Mouse (Mus musculus): Measurements from ENCODE around the gene 5730522E02Rik.
"Not testable (repeated sequence)": the region's sequence is repeated elsewhere in the genome, so short reads cannot be mapped to it uniquely, and the experiment has no call there.

Gene 5730522E02Rik

GRCm38 (mm10) chr11:26210582-26211180, at the start of gene 5730522E02Rik:
Gene 5730522E02Rik (minus strand): TSS chr11:26210763.
- no peak for DNase-seq (ENCODE audit: low spot score)

GRCm38 (mm10) chr11:26236540-26236939, 26.0 kb upstream of the 5730522E02Rik start:
- no peak for DNase-seq (ENCODE audit: low spot score)

GRCm38 (mm10) chr11:26229895-26230294, 19.3 kb upstream of the 5730522E02Rik start:
- no peak for DNase-seq (ENCODE audit: low spot score)

- not testable (repeated sequence) for DNase-seq (ENCODE audit: low spot score)
Measured at GRCm38 (mm10) chr11:26213643-26214042, 3.1 kb upstream of the 5730522E02Rik start.

- peak; percentile 41 for DNase-seq (ENCODE audit: low spot score)
Measured at GRCm38 (mm10) chr11:26209811-26210581, 567 bp downstream of the 5730522E02Rik start.

- no peak for DNase-seq (ENCODE audit: low spot score)
Measured at GRCm38 (mm10) chr11:26203466-26203865, 7.1 kb downstream of the 5730522E02Rik start.

GRCm38 (mm10) chr11:26202842-26203241, 7.7 kb downstream of the 5730522E02Rik start:
- no peak for DNase-seq (ENCODE audit: low spot score)

- DNase-seq (ENCODE audit: low spot score): no peak
Measured at GRCm38 (mm10) chr11:26201778-26202097, 8.8 kb downstream of the 5730522E02Rik start.

GRCm38 (mm10) chr11:26200970-26201777, 9.4 kb downstream of the 5730522E02Rik start:
- peak; percentile 54 for DNase-seq (ENCODE audit: low spot score)

- no peak for DNase-seq (ENCODE audit: low spot score)
Measured at GRCm38 (mm10) chr11:26195468-26195867, 15.1 kb downstream of the 5730522E02Rik start.

GRCm38 (mm10) chr11:26187231-26187967, 23.2 kb downstream of the 5730522E02Rik start:
- no peak for DNase-seq (ENCODE audit: low spot score)

- DNase-seq (ENCODE audit: low spot score): no peak
Measured at GRCm38 (mm10) chr11:26170572-26170971, 40.0 kb downstream of the 5730522E02Rik start.

GRCm38 (mm10) chr11:26167609-26167971, 43.0 kb downstream of the 5730522E02Rik start:
- DNase-seq (ENCODE audit: low spot score): no peak

- DNase-seq (ENCODE audit: low spot score): no peak
Measured at GRCm38 (mm10) chr11:26166966-26167608, 43.5 kb downstream of the 5730522E02Rik start.

- DNase-seq (ENCODE audit: low spot score): peak; percentile 10
Measured at GRCm38 (mm10) chr11:26164651-26165259, 45.8 kb downstream of the 5730522E02Rik start.

- no peak for DNase-seq (ENCODE audit: low spot score)
Measured at GRCm38 (mm10) chr11:26161354-26161753, 49.2 kb downstream of the 5730522E02Rik start.

- DNase-seq (ENCODE audit: low spot score): no peak
Measured at GRCm38 (mm10) chr11:26159033-26159432, 51.5 kb downstream of the 5730522E02Rik start.

GRCm38 (mm10) chr11:26140024-26140423, 70.5 kb downstream of the 5730522E02Rik start:
- DNase-seq (ENCODE audit: low spot score): no peak

- no peak for DNase-seq (ENCODE audit: low spot score)
Measured at GRCm38 (mm10) chr11:26138013-26138412, 72.5 kb downstream of the 5730522E02Rik start.

- DNase-seq (ENCODE audit: low spot score): no peak
Measured at GRCm38 (mm10) chr11:26130911-26131310, 79.7 kb downstream of the 5730522E02Rik start.

- DNase-seq (ENCODE audit: low spot score): no peak
Measured at GRCm38 (mm10) chr11:26129054-26129453, 81.5 kb downstream of the 5730522E02Rik start.

Measured in layer of hippocampus, adult 11-12 months (tissue).